9 mouse cellular contexts compared by ENCODE assay signal in the genomic region with DNA sequence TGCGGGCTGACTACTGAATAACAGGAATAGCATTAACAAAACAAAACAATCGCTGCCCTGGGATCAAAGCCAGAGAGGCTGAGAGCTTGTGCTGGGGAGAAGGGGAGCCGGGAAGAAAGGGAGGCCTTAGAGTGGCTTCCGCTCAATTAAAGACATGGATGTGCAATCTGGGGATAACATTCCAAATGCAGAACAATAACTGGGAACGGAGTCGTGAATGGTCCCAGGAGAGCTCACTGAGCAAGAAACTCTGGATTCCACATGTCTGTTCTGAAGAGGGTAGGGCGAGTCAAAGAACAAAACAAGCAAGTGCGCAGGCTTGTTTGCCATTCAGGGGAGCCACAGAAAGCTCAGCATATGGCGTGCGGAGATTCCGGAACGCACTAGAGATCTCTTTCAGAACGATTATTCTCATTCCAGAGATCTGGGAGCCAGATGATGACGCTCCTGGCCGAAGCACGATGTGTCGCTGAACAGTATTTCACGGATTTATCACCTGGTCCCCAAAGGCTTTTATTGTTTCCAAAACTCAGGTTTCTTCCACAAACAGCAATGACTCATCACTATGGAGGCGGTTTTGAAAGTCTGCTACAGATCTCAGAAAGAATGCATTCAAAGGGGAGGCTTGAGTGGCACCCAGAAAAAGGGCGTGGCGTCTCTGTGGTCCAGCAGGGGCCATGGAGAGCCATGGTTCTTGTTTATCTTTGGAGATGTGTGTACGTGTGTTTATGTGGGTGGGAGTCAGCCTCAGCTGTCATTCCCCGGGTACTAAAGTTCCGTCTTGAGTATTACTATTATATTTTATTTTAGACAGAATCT.
DNase-seq lines count a peak whose midpoint lies in the region; ATAC-seq and TF ChIP-seq lines count a peak whose summit lies in the region.
"Had no signal": no experiment of that assay in that cellular context is flagged by ENCODE, and none has a peak within 500 bp of the region (broad histone marks: within the 10 kb centered on the region; RNA-seq: fewer than 3 reads in every experiment).

No protein-coding gene starts in this region.

- peak overlapping the region; percentile 23 for H3K4me3 ChIP-seq in embryonic facial prominence, embryonic 15.5 days (replicated peaks)
- no peak overlapping the region for H3K4me3 ChIP-seq in midbrain, postnatal 0 days (ENCODE audit: low read depth, low read length)
- no peak overlapping the region for H3K4me3 ChIP-seq in lung, adult 2 months (replicated peaks; ENCODE audit: extremely low read depth, low read depth, low read length)
- H3K4me3 ChIP-seq: liver, embryonic 13.5 days had no signal

- WGBS in embryonic facial prominence, embryonic 15.5 days, result 23% methylated on average over 24 of the region's 24 CpGs
- 38% methylated on average over 24 of the region's 24 CpGs for WGBS in midbrain, postnatal 0 days
- WGBS in lung, adult 2 months, result 50% methylated on average over 24 of the region's 24 CpGs

- DNase-seq in kidney, postnatal 4 days, result peak; percentile 19 to 33
- DNase-seq in kidney, adult 11 months, result no peak
- peak; percentile 26 for DNase-seq in layer of hippocampus, adult 11-12 months (ENCODE audit: low spot score)
- DNase-seq in midbrain, postnatal 0 days (ENCODE audit: low spot score), result peak; percentile 19
- no peak for DNase-seq in ovary, postnatal 10 days (ENCODE audit: low spot score)
- no peak for DNase-seq in lung, adult 2 months
- DNase-seq: liver, embryonic 13.5 days had no signal

- no peaks in the 10 kb centered on the region for H3K36me3 ChIP-seq in embryonic facial prominence, embryonic 15.5 days
- H3K36me3 ChIP-seq in midbrain, postnatal 0 days (ENCODE audit: insufficient read depth, low read length), result no peaks in the 10 kb centered on the region
- H3K36me3 ChIP-seq: liver, embryonic 13.5 days had no signal

- no peak for TF ChIP-seq POLR2A in lung, adult 2 months (IDR thresholded peaks at IDR 0.05; ENCODE audit: borderline replicate concordance, extremely low read depth, low read depth, low read length)

- peak overlapping the region; percentile 43 for H3K4me2 ChIP-seq in embryonic facial prominence, embryonic 15.5 days (replicated peaks)
- H3K4me2 ChIP-seq in midbrain, postnatal 0 days (ENCODE audit: low read depth, low read length, poor library complexity, severe bottlenecking), result peak overlapping the region; percentile 31
- H3K4me2 ChIP-seq: liver, embryonic 13.5 days had no signal

- peak overlapping the region; percentile 73 for H3K27ac ChIP-seq in embryonic facial prominence, embryonic 15.5 days (replicated peaks)
- H3K27ac ChIP-seq in midbrain, postnatal 0 days (ENCODE audit: low read depth, low read length), result no peak overlapping the region
- H3K27ac ChIP-seq: liver, embryonic 13.5 days had no signal

- no peaks in the 10 kb centered on the region for H3K27me3 ChIP-seq in embryonic facial prominence, embryonic 15.5 days
- H3K27me3 ChIP-seq in midbrain, postnatal 0 days (ENCODE audit: insufficient read depth, low read length), result no peaks in the 10 kb centered on the region
- H3K27me3 ChIP-seq: liver, embryonic 13.5 days had no signal

- no peak overlapping the region for H3K9ac ChIP-seq in embryonic facial prominence, embryonic 15.5 days
- no peak overlapping the region for H3K9ac ChIP-seq in midbrain, postnatal 0 days (replicated peaks; ENCODE audit: low read length, poor library complexity, severe bottlenecking)
- H3K9ac ChIP-seq: liver, embryonic 13.5 days had no signal

- H3K4me1 ChIP-seq in embryonic facial prominence, embryonic 15.5 days, result peaks cover 14% of the 10 kb centered on the region
- no peaks in the 10 kb centered on the region for H3K4me1 ChIP-seq in midbrain, postnatal 0 days (ENCODE audit: insufficient read depth, low read length)
- H3K4me1 ChIP-seq in lung, adult 2 months (ENCODE audit: control insufficient read depth, insufficient read depth, low read length), result no peaks in the 10 kb centered on the region
- H3K4me1 ChIP-seq: liver, embryonic 13.5 days had no signal

- ATAC-seq in embryonic facial prominence, embryonic 15.5 days (ENCODE audit: insufficient number of reproducible peaks, low FRiP score, low TSS enrichment, low read depth), result peak; percentile 76
- ATAC-seq in midbrain, postnatal 0 days (ENCODE audit: low FRiP score), result no peak
- ATAC-seq in erythroblast, adult 5-6 weeks (replicated peaks; ENCODE audit: low FRiP score, poor library complexity, severe bottlenecking), result no peak

- H3K9me3 ChIP-seq in embryonic facial prominence, embryonic 15.5 days (replicated peaks), result no peaks in the 10 kb centered on the region
- no peaks in the 10 kb centered on the region for H3K9me3 ChIP-seq in midbrain, postnatal 0 days (ENCODE audit: low read length)

- no peak for TF ChIP-seq CTCF in midbrain, postnatal 0 days (IDR thresholded peaks at IDR 0.05)
- TF ChIP-seq CTCF in lung, adult 2 months (IDR thresholded peaks at IDR 0.05; ENCODE audit: insufficient read depth, low read length), result no peak

Comparison
In these comparisons a context has a peak if more than half of its experiments do, and no peak if none do; other contexts are left out.
1. DNase-seq: peak in kidney, postnatal 4 days (2 of 2), layer of hippocampus, adult 11-12 months (single experiment) and midbrain, postnatal 0 days (single experiment); none in kidney, adult 11 months (single experiment), ovary, postnatal 10 days (single experiment) and lung, adult 2 months (single experiment).